13 mouse cellular contexts compared by ENCODE assay signal in genomic region chr17:49359212-49359611, GRCm38 (mm10).
DNase-seq lines count a peak whose midpoint lies in the region; ATAC-seq and TF ChIP-seq lines count a peak whose summit lies in the region.
"Had no signal": no experiment of that assay in that cellular context is flagged by ENCODE, and none has a peak within 500 bp of the region (broad histone marks: within the 10 kb centered on the region; RNA-seq: fewer than 3 reads in every experiment).

No protein-coding gene starts in this region.

- no peaks in the 10 kb centered on the region for H3K9me3 ChIP-seq in forebrain, postnatal 0 days (ENCODE audit: low read length)
- H3K9me3 ChIP-seq in forebrain, embryonic 12.5 days, result no peaks in the 10 kb centered on the region
- no peaks in the 10 kb centered on the region for H3K9me3 ChIP-seq in liver, embryonic 14.5 days (ENCODE audit: control insufficient read depth, low read length)
- 0 out of 2 replicates have a peak, but pooled peaks cover 3% of the 10 kb centered on the region for H3K9me3 ChIP-seq in E14TG2a.4 (ENCODE audit: low read length)
- no peaks in the 10 kb centered on the region for H3K9me3 ChIP-seq in neural tube, embryonic 15.5 days (replicated peaks)
- H3K9me3 ChIP-seq: limb, embryonic 13.5 days had no signal

- no peak overlapping the region for H3K27ac ChIP-seq in forebrain, postnatal 0 days (ENCODE audit: low read depth, low read length)
- H3K27ac ChIP-seq in forebrain, embryonic 12.5 days, result no peak overlapping the region
- no peak overlapping the region for H3K27ac ChIP-seq in liver, embryonic 14.5 days
- H3K27ac ChIP-seq in neural tube, embryonic 15.5 days (replicated peaks), result no peak overlapping the region
- H3K27ac ChIP-seq: limb, embryonic 13.5 days had no signal

- DNase-seq in forebrain, postnatal 0 days, result no peak
- no peak for DNase-seq in liver, embryonic 14.5 days (ENCODE audit: low read depth in 3 of 3, low spot score in 3 of 3)
- DNase-seq in liver, result no peak
- DNase-seq in mesoderm, embryonic 11.5 days (ENCODE audit: low read depth, low spot score), result peak; percentile 37
- DNase-seq in cerebellum, adult 11-12 months, result no peak
- DNase-seq: adrenal gland, adult 2 months; right cerebral cortex, postnatal 14 days; thymus, adult 2 months had no signal

- no peak overlapping the region for H3K4me2 ChIP-seq in forebrain, postnatal 0 days (ENCODE audit: low read depth)
- no peak overlapping the region for H3K4me2 ChIP-seq in forebrain, embryonic 12.5 days
- H3K4me2 ChIP-seq in liver, embryonic 14.5 days (ENCODE audit: low read depth), result no peak overlapping the region
- H3K4me2 ChIP-seq in neural tube, embryonic 15.5 days, result no peak overlapping the region
- H3K4me2 ChIP-seq: heart, embryonic 11.5 days; limb, embryonic 13.5 days had no signal

- no peaks in the 10 kb centered on the region for H3K27me3 ChIP-seq in forebrain, postnatal 0 days (ENCODE audit: insufficient read depth, low read length)
- no peaks in the 10 kb centered on the region for H3K27me3 ChIP-seq in forebrain, embryonic 12.5 days
- no peaks in the 10 kb centered on the region for H3K27me3 ChIP-seq in liver, embryonic 14.5 days (ENCODE audit: control insufficient read depth, insufficient read depth, low read length)
- H3K27me3 ChIP-seq in E14TG2a.4 (ENCODE audit: insufficient read depth, low read length), result no peaks in the 10 kb centered on the region
- H3K27me3 ChIP-seq in neural tube, embryonic 15.5 days (replicated peaks), result no peaks in the 10 kb centered on the region
- H3K27me3 ChIP-seq: limb, embryonic 13.5 days had no signal

- H3K9ac ChIP-seq in forebrain, postnatal 0 days, result no peak overlapping the region
- no peak overlapping the region for H3K9ac ChIP-seq in forebrain, embryonic 12.5 days
- no peak overlapping the region for H3K9ac ChIP-seq in liver, embryonic 14.5 days (replicated peaks)
- no peak overlapping the region for H3K9ac ChIP-seq in neural tube, embryonic 15.5 days (replicated peaks)
- H3K9ac ChIP-seq: limb, embryonic 13.5 days had no signal

- H3K36me3 ChIP-seq in forebrain, postnatal 0 days (ENCODE audit: insufficient read depth), result no peaks in the 10 kb centered on the region
- H3K36me3 ChIP-seq in forebrain, embryonic 12.5 days (replicated peaks), result no peaks in the 10 kb centered on the region
- no peaks in the 10 kb centered on the region for H3K36me3 ChIP-seq in liver, embryonic 14.5 days (replicated peaks; ENCODE audit: control insufficient read depth, insufficient read depth, low read depth)
- H3K36me3 ChIP-seq in E14TG2a.4 (ENCODE audit: insufficient read depth, low read length), result no peaks in the 10 kb centered on the region
- H3K36me3 ChIP-seq in neural tube, embryonic 15.5 days, result no peaks in the 10 kb centered on the region
- H3K36me3 ChIP-seq: limb, embryonic 13.5 days had no signal

- peak; percentile 56 for TF ChIP-seq CTCF in forebrain, postnatal 0 days (IDR thresholded peaks at IDR 0.05; ENCODE audit: low read depth)
- peak; percentile 25; the same call in 1 of the 2 replicates for TF ChIP-seq CTCF in liver, embryonic 14.5 days (IDR thresholded peaks at IDR 0.05; ENCODE audit: low read depth)
- TF ChIP-seq CTCF in E14TG2a.4 (conservative IDR thresholded peaks at IDR 0.05; ENCODE audit: low read length), result peak; percentile 81

- TF ChIP-seq EP300 in liver, embryonic 14.5 days (IDR thresholded peaks at IDR 0.05; ENCODE audit: low read depth), result no peak

- no peaks in the 10 kb centered on the region for H3K4me1 ChIP-seq in forebrain, postnatal 0 days (ENCODE audit: insufficient read depth)
- no peaks in the 10 kb centered on the region for H3K4me1 ChIP-seq in forebrain, embryonic 12.5 days
- no peaks in the 10 kb centered on the region for H3K4me1 ChIP-seq in liver, embryonic 14.5 days (replicated peaks; ENCODE audit: control insufficient read depth in 2 of 2, insufficient read depth in 2 of 2, low read length in 1 of 2)
- H3K4me1 ChIP-seq in E14TG2a.4 (replicated peaks; ENCODE audit: low read depth, low read length), result peaks cover 7% of the 10 kb centered on the region
- H3K4me1 ChIP-seq in neural tube, embryonic 15.5 days, result no peaks in the 10 kb centered on the region
- H3K4me1 ChIP-seq: limb, embryonic 13.5 days had no signal

- no peak overlapping the region for H3K4me3 ChIP-seq in forebrain, postnatal 0 days (ENCODE audit: low read depth, low read length)
- no peak overlapping the region for H3K4me3 ChIP-seq in forebrain, embryonic 12.5 days (replicated peaks)
- no peak overlapping the region for H3K4me3 ChIP-seq in liver, embryonic 14.5 days (ENCODE audit: insufficient read depth in 1 of 2, low read depth in 2 of 2, low read length in 2 of 2)
- H3K4me3 ChIP-seq in E14TG2a.4 (replicated peaks; ENCODE audit: low read length), result no peak overlapping the region
- H3K4me3 ChIP-seq in neural tube, embryonic 15.5 days (replicated peaks), result no peak overlapping the region
- H3K4me3 ChIP-seq: limb, embryonic 13.5 days had no signal

- ATAC-seq in forebrain, postnatal 0 days, result no peak
- no peak for ATAC-seq in forebrain, embryonic 12.5 days (ENCODE audit: low FRiP score)
- ATAC-seq in liver, embryonic 14.5 days (ENCODE audit: insufficient read depth), result no peak
- ATAC-seq in neural tube, embryonic 15.5 days (ENCODE audit: low FRiP score), result no peak

Comparison
In these comparisons a context has a peak if more than half of its experiments do, and no peak if none do; other contexts are left out.
1. CTCF ChIP-seq: peak in every context shown above with its lines; median percentile 81 in E14TG2a.4; 56 in forebrain, postnatal 0 days; 25 in liver, embryonic 14.5 days.